Mouse (Mus musculus): Measurements from ENCODE around the gene Sec23a.

DNA sequence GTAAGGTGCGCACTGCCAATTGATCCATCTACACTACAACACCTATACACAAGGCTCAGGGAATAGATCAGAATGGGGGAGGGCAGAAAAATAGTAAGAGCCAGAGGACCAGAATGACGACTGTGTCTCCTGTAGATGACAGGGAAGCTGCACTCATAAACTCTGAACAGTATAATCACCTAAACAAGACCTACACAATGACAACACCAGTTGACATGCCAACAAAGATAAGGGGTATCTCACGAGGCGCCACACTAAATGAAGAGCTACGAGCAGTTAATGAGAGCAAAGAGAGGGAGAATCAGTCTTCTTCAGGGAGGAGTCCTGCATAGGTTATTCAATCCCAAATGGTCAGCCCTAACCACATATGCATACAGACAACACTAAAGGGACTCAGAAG, 41.3 kb upstream of the Sec23a start:
- no peak for TF ChIP-seq POLR2A (IDR thresholded peaks at IDR 0.05; ENCODE audit: borderline replicate concordance, extremely low read depth, insufficient read depth, insufficient read length, poor library complexity, severe bottlenecking)
- TF ChIP-seq CTCF (IDR thresholded peaks at IDR 0.05; ENCODE audit: borderline replicate concordance, extremely low read depth, insufficient read depth, insufficient read length), result no peak

All from brain, embryonic 14.5 days (tissue).